Mouse (Mus musculus) limb, embryonic 11.5 days (tissue): ENCODE measurements around the gene Glp2r. TPM values are rescaled to one million over a fixed set of nuclear protein-coding genes. Genes with fewer than 3 reads are reported as not detected.

Experiments used
- ATAC-seq: fragments of 200-750 bp; cut with Nextera tagmentation; 2 replicates; pipeline ENCODE4 v1.8.0; 2017; ENCODE audit warnings: low read depth; ENCODE audit not compliant: insufficient number of reproducible peaks, low FRiP score, low TSS enrichment
- DNase-seq: peaks from one replicate; pipeline ENCODE4 v3.0.0-alpha.2; 2015; ENCODE audit warnings: low spot score
- H3K27ac ChIP-seq: fragments of 300-500 bp; sonication (generic); replicated peaks from 2 replicates; pipeline ENCODE4 v1.5.1; 2014; ENCODE audit warnings: low read depth, mild to moderate bottlenecking, low read length
- H3K27me3 ChIP-seq: fragments of 300-500 bp; sonication (generic); 2 replicates; pipeline ENCODE4 v1.6.1; 2014; ENCODE audit warnings: mild to moderate bottlenecking, low read length, mixed read lengths; ENCODE audit not compliant: control insufficient read depth, insufficient read depth
- H3K36me3 ChIP-seq: fragments of 300-500 bp; sonication (generic); 2 replicates; pipeline ENCODE4 v1.6.1; 2014; ENCODE audit warnings: mild to moderate bottlenecking, low read length, moderate library complexity, mixed read lengths; ENCODE audit not compliant: control insufficient read depth, insufficient read depth
- H3K4me1 ChIP-seq: fragments of 300-500 bp; sonication (generic); 2 replicates; pipeline ENCODE4 v1.6.1; 2014; ENCODE audit warnings: low read length, mixed read lengths; ENCODE audit not compliant: control insufficient read depth, insufficient read depth
- H3K4me2 ChIP-seq: fragments of 300-500 bp; sonication (generic); 2 replicates; pipeline ENCODE4 v1.6.1; 2014; ENCODE audit warnings: low read depth, mild to moderate bottlenecking, moderate library complexity; ENCODE audit not compliant: severe bottlenecking
- H3K4me3 ChIP-seq: fragments of 300-500 bp; sonication (generic); 2 replicates; pipeline ENCODE4 v1.5.1; 2014; ENCODE audit warnings: low read depth, low read length
- H3K9ac ChIP-seq: fragments of 300-500 bp; sonication (generic); 2 replicates; pipeline ENCODE4 v1.6.1; 2014; ENCODE audit warnings: mild to moderate bottlenecking, low read length
- H3K9me3 ChIP-seq: fragments of 300-500 bp; sonication (generic); 2 replicates; pipeline ENCODE4 v1.6.1; 2016; ENCODE audit warnings: low read length; ENCODE audit not compliant: control insufficient read depth
- WGBS: fragments of 180-500 bp; shearing (Covaris S2); extraction: QIAGEN DNeasy Blood & Tissue Kit; methylation state at CpG from one replicate; pipeline ENCODE4 v1.1.7; 2014; 5-methylcytosine and 5-hydroxymethylcytosine counted together
- polyA plus RNA-seq: library from polyadenylated mRNA; unstranded; fragments of >200 nt; fragmentation: Nextera tagmentation; extraction: Ambion mirVana; gene quantifications from 2 replicates; pipeline ENCODE4 v1.2.1, GENCODE M21; 2014

The Glp2r gene
- polyA plus RNA-seq, 1 experiment from 2014 or later, result 0.05 TPM

- Histone ChIP-seq H3K36me3 (no peaks in the 10 kb centered on the region), H3K27me3 (no peaks in the 10 kb centered on the region), H3K27ac (no peak overlapping the region), H3K4me2 (no peak overlapping the region), H3K4me1 (no peaks in the 10 kb centered on the region), H3K9ac (no peak overlapping the region), H3K4me3 (no peak overlapping the region), H3K9me3 (no peaks in the 10 kb centered on the region)
- DNase-seq (no peak), ATAC-seq (no peak)
- 86% methylated on average over 2 of the region's 2 CpGs for WGBS
These were observed 91.0 kb downstream of the Glp2r start for GRCm38 (mm10) chr11:67679930-67680329.

GRCm38 (mm10) chr11:67679300-67679699 lies 91.7 kb downstream of the Glp2r start:
- Histone ChIP-seq H3K4me3 (no peak overlapping the region), H3K9me3 (no peaks in the 10 kb centered on the region), H3K36me3 (no peaks in the 10 kb centered on the region), H3K27me3 (no peaks in the 10 kb centered on the region), H3K27ac (no peak overlapping the region), H3K4me1 (no peaks in the 10 kb centered on the region), H3K9ac (no peak overlapping the region), H3K4me2 (no peak overlapping the region)
- ATAC-seq (no peak), DNase-seq (no peak)
- 77% methylated on average over 5 of the region's 5 CpGs for WGBS

- Histone ChIP-seq H3K4me3 (no peak overlapping the region), H3K4me1 (no peaks in the 10 kb centered on the region), H3K9ac (no peak overlapping the region), H3K27ac (no peak overlapping the region), H3K9me3 (no peaks in the 10 kb centered on the region), H3K27me3 (no peaks in the 10 kb centered on the region), H3K4me2 (no peak overlapping the region), H3K36me3 (no peaks in the 10 kb centered on the region)
- WGBS, result 58% methylated on average over 12 of the region's 12 CpGs
- ATAC-seq (0 out of 2 replicates have a peak, but pooled peaks have one; percentile 51), DNase-seq (peak; percentile 69)
These were observed 95.1 kb downstream of the Glp2r start for GRCm38 (mm10) chr11:67675562-67676540.

- H3K27ac ChIP-seq, result no peak overlapping the region
- no peak overlapping the region for H3K4me3 ChIP-seq
- H3K4me1 ChIP-seq, result no peaks in the 10 kb centered on the region
- H3K9me3 ChIP-seq, result no peaks in the 10 kb centered on the region
- H3K27me3 ChIP-seq, result no peaks in the 10 kb centered on the region
- 76% methylated on average over 5 of the region's 5 CpGs for WGBS
- no peaks in the 10 kb centered on the region for H3K36me3 ChIP-seq
- H3K4me2 ChIP-seq, result no peak overlapping the region
- DNase-seq (no peak), ATAC-seq (no peak)
- H3K9ac ChIP-seq, result no peak overlapping the region
These were observed 98.8 kb downstream of the Glp2r start for GRCm38 (mm10) chr11:67672140-67672539.

- H3K27ac ChIP-seq, result no peak overlapping the region
- no peaks in the 10 kb centered on the region for H3K4me1 ChIP-seq
- H3K36me3 ChIP-seq, result no peaks in the 10 kb centered on the region
- WGBS, result 98% methylated on average over 6 of the region's 6 CpGs
- no peaks in the 10 kb centered on the region for H3K27me3 ChIP-seq
- ATAC-seq (no peak), DNase-seq (no peak)
- H3K9ac ChIP-seq, result no peak overlapping the region
- H3K9me3 ChIP-seq, result no peaks in the 10 kb centered on the region
- H3K4me3 ChIP-seq, result no peak overlapping the region
- H3K4me2 ChIP-seq, result no peak overlapping the region
These were observed 100.9 kb downstream of the Glp2r start for GRCm38 (mm10) chr11:67670031-67670430.

GRCm38 (mm10) chr11:67668460-67669007 lies 102.4 kb downstream of the Glp2r start:
- DNase-seq, result no peak
- no peak overlapping the region for H3K4me3 ChIP-seq
- H3K4me2 ChIP-seq, result no peak overlapping the region
- H3K27me3 ChIP-seq, result no peaks in the 10 kb centered on the region
- no peak for ATAC-seq
- no peaks in the 10 kb centered on the region for H3K36me3 ChIP-seq
- 86% methylated on average over 3 of the region's 3 CpGs for WGBS
- no peaks in the 10 kb centered on the region for H3K4me1 ChIP-seq
- no peak overlapping the region for H3K27ac ChIP-seq
- H3K9ac ChIP-seq, result no peak overlapping the region
- no peaks in the 10 kb centered on the region for H3K9me3 ChIP-seq

- H3K4me2 ChIP-seq, result no peak overlapping the region
- H3K9ac ChIP-seq, result no peak overlapping the region
- H3K27me3 ChIP-seq, result no peaks in the 10 kb centered on the region
- H3K4me3 ChIP-seq, result no peak overlapping the region
- H3K27ac ChIP-seq, result no peak overlapping the region
- ATAC-seq (no peak), DNase-seq (no peak)
- no peaks in the 10 kb centered on the region for H3K36me3 ChIP-seq
- 91% methylated on average over 13 of the region's 13 CpGs for WGBS
- no peaks in the 10 kb centered on the region for H3K4me1 ChIP-seq
- H3K9me3 ChIP-seq, result no peaks in the 10 kb centered on the region
These were observed 103.2 kb downstream of the Glp2r start for GRCm38 (mm10) chr11:67667531-67668332.

- 82% methylated on average over 5 of the region's 5 CpGs for WGBS
- H3K9ac ChIP-seq, result no peak overlapping the region
- no peaks in the 10 kb centered on the region for H3K9me3 ChIP-seq
- no peaks in the 10 kb centered on the region for H3K4me1 ChIP-seq
- ATAC-seq, result no peak
- H3K36me3 ChIP-seq, result no peaks in the 10 kb centered on the region
- H3K4me3 ChIP-seq, result no peak overlapping the region
- no peaks in the 10 kb centered on the region for H3K27me3 ChIP-seq
- H3K27ac ChIP-seq, result no peak overlapping the region
- no peak overlapping the region for H3K4me2 ChIP-seq
- DNase-seq, result no peak
These were observed 104.8 kb downstream of the Glp2r start for GRCm38 (mm10) chr11:67666129-67666528.
